Mouse (Mus musculus) midbrain, embryonic 11.5 days (tissue): Measurements from ENCODE around the gene Rarb. TPM values are rescaled to one million over a fixed set of nuclear protein-coding genes. Genes with fewer than 3 reads are reported as not detected.
A peak's percentile ranks its signal among the peaks of the same experiment; 100 is the strongest.

Experiments
- ATAC-seq: fragments of 200-750 bp; cut with Nextera tagmentation; 2 replicates; pipeline ENCODE4 v1.8.0; 2017; ENCODE audit warnings: moderate TSS enrichment, moderate library complexity; ENCODE audit not compliant: low FRiP score
- DNase-seq: peaks from one replicate; pipeline ENCODE4 v3.0.0; 2015; ENCODE audit warnings: low spot score; ENCODE audit errors: missing footprints
- H3K27ac ChIP-seq: fragments of 300-500 bp; sonication (generic); 2 replicates; pipeline ENCODE4 v1.5.1; 2014; ENCODE audit warnings: low read depth, low read length
- H3K27me3 ChIP-seq: fragments of 300-500 bp; sonication (generic); 2 replicates; pipeline ENCODE4 v1.6.1; 2014; ENCODE audit warnings: mild to moderate bottlenecking, low read length, moderate library complexity, mixed read lengths; ENCODE audit not compliant: control insufficient read depth, insufficient read depth
- H3K36me3 ChIP-seq: fragments of 300-500 bp; sonication (generic); 2 replicates; pipeline ENCODE4 v1.6.1; 2014; ENCODE audit warnings: mild to moderate bottlenecking, low read length, moderate library complexity, mixed read lengths; ENCODE audit not compliant: control insufficient read depth, insufficient read depth
- H3K4me1 ChIP-seq: fragments of 300-500 bp; sonication (generic); 2 replicates; pipeline ENCODE4 v1.6.1; 2014; ENCODE audit warnings: low read length; ENCODE audit not compliant: control insufficient read depth, insufficient read depth
- H3K4me2 ChIP-seq: fragments of 300-500 bp; sonication (generic); 2 replicates; pipeline ENCODE4 v1.6.1; 2014; ENCODE audit warnings: mild to moderate bottlenecking, moderate library complexity
- H3K4me3 ChIP-seq: fragments of 300-500 bp; sonication (generic); 2 replicates; pipeline ENCODE4 v1.5.1; 2014; ENCODE audit warnings: low read depth, low read length
- H3K9ac ChIP-seq: fragments of 300-500 bp; sonication (generic); 2 replicates; pipeline ENCODE4 v1.6.1; 2014; ENCODE audit warnings: low read length
- H3K9me3 ChIP-seq: fragments of 300-500 bp; sonication (generic); 2 replicates; pipeline ENCODE4 v1.6.1; 2016; ENCODE audit warnings: low read length; ENCODE audit not compliant: control insufficient read depth
- WGBS: fragments of 180-500 bp; shearing (Covaris S2); extraction: QIAGEN DNeasy Blood & Tissue Kit; methylation state at CpG from one replicate; pipeline ENCODE4 v1.1.7; 2014; 5-methylcytosine and 5-hydroxymethylcytosine counted together
- polyA plus RNA-seq: library from polyadenylated mRNA; unstranded; fragments of >200 nt; fragmentation: Nextera tagmentation; extraction: Ambion mirVana; gene quantifications from 2 replicates; pipeline ENCODE4 v1.2.1, GENCODE M21; 2014

The Rarb gene
- polyA plus RNA-seq, 1 experiment from 2014 or later: 12.8 TPM

DNA sequence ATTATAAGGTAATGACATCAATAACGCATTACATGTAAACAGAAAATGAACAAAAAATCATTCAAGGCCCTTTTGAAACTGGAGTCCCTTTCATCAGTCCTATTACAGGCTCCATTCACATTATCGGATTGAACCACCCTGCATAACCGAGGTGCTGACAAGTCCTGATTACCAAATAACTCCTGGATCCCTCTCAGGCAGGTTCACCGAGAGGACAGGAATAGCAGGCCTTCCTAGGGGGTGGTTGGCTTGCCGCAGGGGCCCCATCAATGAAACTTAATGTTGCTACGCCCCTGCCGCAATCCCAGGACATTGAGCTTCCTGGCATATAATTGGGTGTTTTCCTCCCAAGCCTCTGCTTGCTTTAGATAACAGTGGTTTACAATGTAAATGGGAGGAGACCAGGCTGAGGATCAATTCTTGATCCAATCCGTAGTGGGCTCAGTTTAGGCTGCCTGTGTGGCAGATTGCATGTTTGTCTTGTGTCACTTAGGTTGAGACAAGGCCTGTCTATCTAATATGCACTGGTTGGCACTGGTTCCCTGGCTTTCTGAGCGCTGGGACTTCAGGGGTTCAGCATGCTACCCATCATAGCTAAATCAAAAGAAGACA is 104.5 kb downstream of the Rarb start:
- Histone ChIP-seq H3K4me2 (no peak overlapping the region), H3K9me3 (no peaks in the 10 kb centered on the region), H3K36me3 (no peaks in the 10 kb centered on the region), H3K4me3 (no peak overlapping the region), H3K27me3 (no peaks in the 10 kb centered on the region), H3K4me1 (no peaks in the 10 kb centered on the region), H3K27ac (no peak overlapping the region), H3K9ac (no peak overlapping the region)
- WGBS: 74% methylated on average over 9 of the region's 9 CpGs
- no peak for DNase-seq
- ATAC-seq: peak; percentile 16; the same call in 1 of the 2 replicates

- 85% methylated on average over 2 of the region's 2 CpGs for WGBS
- no peak overlapping the region for H3K9ac ChIP-seq
- H3K36me3 ChIP-seq: no peaks in the 10 kb centered on the region
- DNase-seq: no peak
- H3K9me3 ChIP-seq: no peaks in the 10 kb centered on the region
- H3K27me3 ChIP-seq: no peaks in the 10 kb centered on the region
- H3K4me2 ChIP-seq: no peak overlapping the region
- no peaks in the 10 kb centered on the region for H3K4me1 ChIP-seq
- no peak overlapping the region for H3K4me3 ChIP-seq
- no peak overlapping the region for H3K27ac ChIP-seq
- no peak for ATAC-seq
Measured at GRCm38 (mm10) chr14:16713773-16714172, 105.2 kb downstream of the Rarb start.

- H3K36me3 ChIP-seq: no peaks in the 10 kb centered on the region
- 82% methylated on average over 4 of the region's 4 CpGs for WGBS
Measured at GRCm38 (mm10) chr14:16699228-16699627, 119.7 kb downstream of the Rarb start.

GRCm38 (mm10) chr14:16695453-16696120 is 123.4 kb downstream of the Rarb start:
- H3K36me3 ChIP-seq: no peaks in the 10 kb centered on the region
- ATAC-seq (no peak), DNase-seq (no peak)
- H3K4me3 ChIP-seq: no peak overlapping the region
- WGBS: 48% methylated on average over 3 of the region's 3 CpGs
- H3K9ac ChIP-seq: no peak overlapping the region
- H3K4me1 ChIP-seq: no peaks in the 10 kb centered on the region
- H3K27ac ChIP-seq: no peak overlapping the region
- no peaks in the 10 kb centered on the region for H3K27me3 ChIP-seq
- no peak overlapping the region for H3K4me2 ChIP-seq
- no peaks in the 10 kb centered on the region for H3K9me3 ChIP-seq

More at GRCm38 (mm10) chr14:16699228-16699627, 119.7 kb downstream of the Rarb start:
- no peak overlapping the region for H3K4me2 ChIP-seq
- no peaks in the 10 kb centered on the region for H3K4me1 ChIP-seq
- H3K9ac ChIP-seq: no peak overlapping the region
- ATAC-seq (no peak), DNase-seq (no peak)
- H3K4me3 ChIP-seq: no peak overlapping the region
- H3K27me3 ChIP-seq: no peaks in the 10 kb centered on the region
- no peak overlapping the region for H3K27ac ChIP-seq
- H3K9me3 ChIP-seq: no peaks in the 10 kb centered on the region

GRCm38 (mm10) chr14:16678335-16678734 is 140.6 kb downstream of the Rarb start:
- Histone ChIP-seq H3K9me3 (no peaks in the 10 kb centered on the region), H3K27me3 (no peaks in the 10 kb centered on the region), H3K4me2 (no peak overlapping the region), H3K4me1 (no peaks in the 10 kb centered on the region), H3K9ac (no peak overlapping the region), H3K4me3 (no peak overlapping the region), H3K36me3 (no peaks in the 10 kb centered on the region), H3K27ac (no peak overlapping the region)
- 64% methylated on average over 3 of the region's 3 CpGs for WGBS
- ATAC-seq: no peak
- DNase-seq: no peak

DNA sequence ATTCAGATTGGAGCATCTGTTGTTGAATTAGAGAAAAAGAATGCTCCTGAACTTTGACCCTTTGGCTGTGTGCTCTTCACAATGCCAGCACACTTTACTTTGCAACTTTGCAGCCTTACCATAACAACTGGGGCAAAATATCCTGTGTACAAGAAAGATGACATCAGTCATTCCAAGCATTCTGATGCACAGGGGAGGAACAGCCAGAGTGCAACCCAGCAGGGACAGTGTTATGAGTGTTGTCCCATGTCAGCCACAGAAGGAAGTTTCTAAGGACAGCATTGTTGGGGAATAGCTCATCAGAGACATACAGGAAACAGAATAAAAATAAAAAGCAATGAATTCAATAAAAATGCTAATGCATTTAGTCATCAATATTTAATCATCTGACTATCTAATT is 141.9 kb downstream of the Rarb start:
- no peak overlapping the region for H3K27ac ChIP-seq
- H3K4me1 ChIP-seq: no peaks in the 10 kb centered on the region
- no peak overlapping the region for H3K4me3 ChIP-seq
- H3K9ac ChIP-seq: no peak overlapping the region
- no peak overlapping the region for H3K4me2 ChIP-seq
- H3K9me3 ChIP-seq: no peaks in the 10 kb centered on the region
- ATAC-seq: no peak
- DNase-seq: no peak
- H3K27me3 ChIP-seq: no peaks in the 10 kb centered on the region
- no peaks in the 10 kb centered on the region for H3K36me3 ChIP-seq

DNA sequence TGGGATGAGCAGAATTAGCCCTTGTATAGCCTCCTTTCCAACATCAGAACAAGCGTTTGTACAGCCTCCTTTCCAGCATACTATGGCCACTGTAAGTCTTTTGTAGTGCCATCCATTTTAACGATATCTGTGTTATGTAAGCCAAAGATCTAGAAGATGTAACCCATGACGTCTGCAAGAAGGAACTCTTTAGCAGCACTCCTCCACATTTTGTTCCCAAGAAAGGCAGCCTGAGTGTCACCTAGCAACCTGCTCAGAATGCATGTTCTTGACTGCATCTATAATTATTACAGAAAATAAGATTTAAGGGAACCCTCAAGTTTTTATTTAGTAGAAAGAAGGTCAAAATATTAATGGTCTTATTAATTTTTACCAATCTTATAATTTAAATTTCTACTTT is 148.4 kb downstream of the Rarb start:
- H3K4me3 ChIP-seq: no peak overlapping the region
- DNase-seq: no peak
- WGBS: 70% methylated on average over 3 of the region's 3 CpGs
- H3K4me2 ChIP-seq: no peak overlapping the region
- H3K9me3 ChIP-seq: no peaks in the 10 kb centered on the region
- H3K9ac ChIP-seq: no peak overlapping the region
- H3K4me1 ChIP-seq: no peaks in the 10 kb centered on the region
- no peak overlapping the region for H3K27ac ChIP-seq
- H3K36me3 ChIP-seq: no peaks in the 10 kb centered on the region
- no peaks in the 10 kb centered on the region for H3K27me3 ChIP-seq
- ATAC-seq: no peak

DNA sequence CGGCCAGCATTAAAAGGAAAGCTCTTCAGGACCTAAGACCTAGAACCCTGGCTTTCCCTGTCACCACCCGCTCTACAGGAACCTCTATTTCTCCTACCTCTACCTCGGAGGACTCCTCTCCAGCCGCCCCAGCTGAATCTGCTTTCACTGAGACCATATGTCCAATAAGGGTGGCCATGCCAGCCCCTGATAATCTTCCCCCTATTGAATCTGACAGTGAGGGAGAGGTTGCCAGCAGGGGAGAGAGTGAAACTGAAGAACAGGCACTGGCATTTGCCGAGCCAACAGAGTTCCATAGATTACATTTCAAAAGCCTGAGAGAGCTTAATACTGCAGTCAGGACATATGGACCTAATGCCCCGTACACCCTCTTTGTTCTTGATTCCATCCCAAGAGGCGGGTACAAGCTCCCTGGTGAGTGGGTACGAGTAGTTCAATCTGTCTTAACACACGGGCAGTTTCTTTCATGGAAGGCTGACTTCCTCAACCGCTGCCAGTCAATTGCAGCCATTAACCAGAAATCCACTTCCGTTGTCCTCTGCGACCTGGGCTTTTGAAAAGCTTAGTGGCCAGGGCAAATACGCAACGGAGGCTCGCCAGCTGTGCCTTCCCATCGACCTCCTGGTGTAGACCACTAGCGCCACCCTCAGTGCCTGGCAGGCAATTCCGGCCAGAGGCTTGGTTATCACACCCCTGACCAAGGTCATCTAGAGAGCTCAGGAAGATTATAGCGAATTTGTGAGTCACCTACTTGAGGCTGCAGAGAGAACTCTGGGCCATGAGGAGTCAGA is 179.6 kb downstream of the Rarb start:
- Histone ChIP-seq H3K4me3 (no peak overlapping the region), H3K27ac (no peak overlapping the region), H3K4me2 (no peak overlapping the region), H3K4me1 (no peaks in the 10 kb centered on the region), H3K36me3 (no peaks in the 10 kb centered on the region), H3K27me3 (no peaks in the 10 kb centered on the region), H3K9ac (no peak overlapping the region), H3K9me3 (peaks cover 4% of the 10 kb centered on the region; the same call in 1 of the 2 replicates)
- 88% methylated on average over 19 of the region's 19 CpGs for whole genome bisulfite sequencing
- ATAC-seq (no peak), DNase-seq (no peak)

GRCm38 (mm10) chr14:16613975-16614374 is 205.0 kb downstream of the Rarb start:
- no peaks in the 10 kb centered on the region for H3K27me3 ChIP-seq
- no peak overlapping the region for H3K27ac ChIP-seq
- no peak for DNase-seq
- H3K36me3 ChIP-seq: no peaks in the 10 kb centered on the region
- no peak overlapping the region for H3K4me3 ChIP-seq
- no peaks in the 10 kb centered on the region for H3K9me3 ChIP-seq
- ATAC-seq: no peak
- no peak overlapping the region for H3K9ac ChIP-seq
- no peaks in the 10 kb centered on the region for H3K4me1 ChIP-seq
- no peak overlapping the region for H3K4me2 ChIP-seq
